Mouse (Mus musculus): ENCODE measurements around the gene Serpine1. TPM values are rescaled to one million over a fixed set of nuclear protein-coding genes. Genes with fewer than 3 reads are reported as not detected.

Gene Serpine1
- polyA plus RNA-seq, 1 experiment from 2014 or later, result 0.34 TPM

DNA sequence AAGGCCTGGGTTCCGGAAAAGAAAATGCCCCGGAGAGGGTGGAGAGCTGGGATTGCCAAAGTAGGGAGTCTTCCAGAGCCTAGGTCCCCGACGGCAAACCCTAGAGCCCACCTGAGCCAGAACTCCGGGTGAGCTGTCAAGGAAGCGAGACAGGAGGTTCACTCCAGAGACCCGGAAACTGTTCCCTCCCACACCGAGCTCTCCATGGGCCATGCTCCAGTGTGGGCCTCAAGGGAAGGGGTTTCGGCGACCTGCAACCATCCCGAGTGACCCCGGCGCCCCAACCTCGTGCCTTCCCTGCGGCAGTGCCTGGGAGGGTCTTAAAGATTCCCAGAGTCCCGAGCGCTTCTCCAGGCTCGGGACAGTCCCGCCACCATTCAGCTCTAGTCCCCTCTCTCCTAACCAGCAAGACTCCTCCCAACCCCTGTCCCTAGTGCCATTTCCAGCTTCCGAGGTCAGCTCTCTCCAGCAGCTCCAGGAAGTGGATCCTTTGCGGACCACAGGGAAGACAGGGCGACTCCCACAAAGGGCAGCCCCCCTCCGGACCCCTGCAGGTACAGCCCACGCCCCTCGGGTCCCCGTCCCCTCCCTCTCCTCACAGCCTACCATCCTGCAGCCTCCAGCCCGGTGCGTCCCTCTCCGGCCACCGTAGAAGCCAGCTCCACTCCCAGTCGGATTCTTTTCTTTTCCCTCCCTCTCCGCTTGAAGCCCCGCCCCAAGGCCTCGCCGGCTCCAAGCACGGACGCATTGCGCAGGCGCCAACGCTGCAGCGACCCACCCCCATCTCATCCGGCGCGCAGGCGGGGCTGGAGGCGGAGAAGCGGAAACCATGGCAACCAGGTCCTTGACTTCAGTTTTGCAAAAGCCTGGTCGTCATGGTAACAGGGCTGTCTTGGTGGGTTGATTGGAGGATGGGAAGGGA is 26.4 kb downstream of the Serpine1 start, which contains the start of gene Ap1s1:
TSS of gene Ap1s1 (minus strand) at position 734 of the 922 bp plus-strand sequence.
- WGBS, result under 1% methylated on average over 48 of the region's 48 CpGs
- Histone ChIP-seq H3K9ac (peak within 1 kb of the TSS; percentile 80), H3K36me3 (replicated peaks) (peaks cover 10% of the 10 kb centered on the region), H3K9me3 (no peaks in the 10 kb centered on the region), H3K4me3 (peak within 1 kb of the TSS; percentile 79), H3K27me3 (replicated peaks) (no peaks in the 10 kb centered on the region), H3K4me2 (peak within 1 kb of the TSS; percentile 83), H3K27ac (peak within 1 kb of the TSS; percentile 85), H3K4me1 (peaks cover 20% of the 10 kb centered on the region)
- ATAC-seq (replicated peaks), result peak; percentile 93

DNA sequence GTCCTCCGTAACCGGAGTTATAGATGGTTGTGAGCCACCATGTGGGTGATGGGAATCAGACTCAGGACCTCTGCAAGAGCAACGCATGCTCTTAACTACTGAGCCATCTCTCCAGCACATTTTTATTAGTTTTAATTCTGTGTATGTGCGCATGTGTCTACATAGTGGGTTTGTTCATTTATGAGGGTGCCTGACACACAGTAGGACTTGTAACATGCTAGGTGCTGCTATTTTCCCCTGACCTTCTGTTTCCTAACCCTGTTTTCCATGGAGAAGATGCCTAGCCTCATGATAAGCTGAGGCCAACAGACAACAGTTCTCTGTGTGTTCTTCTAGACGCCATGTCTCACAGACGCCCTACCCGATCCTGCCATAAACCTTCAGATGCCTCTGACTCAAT is 28.1 kb downstream of the Serpine1 start:
- no peaks in the 10 kb centered on the region for H3K27me3 ChIP-seq (replicated peaks)
- peaks cover 22% of the 10 kb centered on the region for H3K36me3 ChIP-seq (replicated peaks)
- no peak overlapping the region for H3K4me2 ChIP-seq
- H3K9me3 ChIP-seq, result no peaks in the 10 kb centered on the region
- WGBS, result 95% methylated on average over 7 of the region's 7 CpGs
- H3K27ac ChIP-seq, result no peak overlapping the region
- H3K4me1 ChIP-seq, result peaks cover 20% of the 10 kb centered on the region
- no peak overlapping the region for H3K9ac ChIP-seq
- H3K4me3 ChIP-seq, result no peak overlapping the region
- no peak for ATAC-seq (replicated peaks)

DNA sequence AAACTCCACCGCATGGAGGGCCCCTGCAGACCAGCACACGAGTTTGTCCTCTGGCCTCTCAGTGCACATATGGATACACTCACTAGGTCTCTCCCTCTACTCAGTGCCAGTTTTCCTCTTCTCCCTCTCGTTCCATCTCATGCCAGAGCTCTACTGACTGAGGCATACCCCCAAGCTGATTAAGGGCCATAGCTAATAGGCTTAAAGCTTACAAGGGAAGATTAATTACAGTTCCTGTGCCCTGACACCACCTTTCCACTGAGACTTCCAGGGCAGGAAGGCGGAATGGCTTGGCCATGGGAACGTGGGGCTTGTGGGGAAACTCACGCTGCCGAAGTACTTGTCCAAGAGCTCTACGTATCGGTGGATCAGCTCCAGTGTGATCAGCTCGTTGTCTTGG is 30.6 kb downstream of the Serpine1 start:
- Histone ChIP-seq H3K4me2 (no peak overlapping the region), H3K4me1 (peaks cover 13% of the 10 kb centered on the region), H3K27ac (no peak overlapping the region), H3K9me3 (no peaks in the 10 kb centered on the region), H3K9ac (no peak overlapping the region), H3K4me3 (no peak overlapping the region), H3K27me3 (replicated peaks) (no peaks in the 10 kb centered on the region), H3K36me3 (replicated peaks) (peaks cover 33% of the 10 kb centered on the region)
- no peak for ATAC-seq (replicated peaks)
- 79% methylated on average over 10 of the region's 10 CpGs for whole genome bisulfite sequencing

DNA sequence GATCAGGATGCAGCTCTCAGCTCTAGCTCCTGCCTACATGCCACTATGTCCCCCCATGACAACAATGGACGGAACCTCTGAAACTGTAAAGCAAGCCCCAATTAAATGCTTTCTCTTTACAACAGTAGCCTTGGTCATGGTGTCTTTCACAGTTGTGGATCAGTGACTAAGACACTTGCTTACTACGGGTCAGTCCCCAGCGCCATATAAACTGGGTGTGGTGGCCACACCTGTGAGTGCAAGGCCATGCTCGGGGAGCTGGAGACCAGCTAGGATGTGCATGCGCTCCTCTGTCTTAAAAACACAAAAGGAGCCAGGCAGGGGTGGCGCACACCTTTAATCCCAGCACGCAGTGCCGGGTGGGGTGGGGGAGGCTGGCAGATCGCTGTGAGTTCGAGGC is 32.6 kb downstream of the Serpine1 start:
- H3K27me3 ChIP-seq (replicated peaks), result no peaks in the 10 kb centered on the region
- no peak overlapping the region for H3K4me2 ChIP-seq
- H3K36me3 ChIP-seq (replicated peaks), result peaks cover 35% of the 10 kb centered on the region
- H3K4me3 ChIP-seq, result no peak overlapping the region
- 95% methylated on average over 10 of the region's 10 CpGs for WGBS
- no peak overlapping the region for H3K27ac ChIP-seq
- H3K4me1 ChIP-seq, result no peaks in the 10 kb centered on the region; the same call in 1 of the 2 replicates
- H3K9me3 ChIP-seq, result no peaks in the 10 kb centered on the region
- ATAC-seq (replicated peaks), result no peak
- no peak overlapping the region for H3K9ac ChIP-seq

DNA sequence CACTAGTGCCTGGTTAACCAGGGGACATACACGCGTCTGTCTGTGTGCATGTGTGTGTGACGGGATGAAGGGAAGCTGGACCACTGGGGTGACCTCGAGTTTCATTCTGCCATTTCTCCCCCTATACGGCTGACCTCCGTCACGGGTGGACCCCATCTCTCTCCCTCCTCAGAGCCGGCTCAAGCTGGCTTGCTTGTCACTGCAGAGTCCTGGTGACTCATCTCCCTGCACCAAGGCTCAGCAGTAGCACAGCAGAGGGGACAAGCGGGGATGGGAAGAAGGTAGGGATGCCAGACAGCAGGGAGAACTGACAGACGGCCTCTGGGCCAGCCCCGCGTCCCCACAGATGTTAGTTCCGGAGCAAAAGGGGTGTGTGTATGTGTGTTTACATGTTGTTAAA is 35.9 kb downstream of the Serpine1 start:
- Histone ChIP-seq H3K9me3 (no peaks in the 10 kb centered on the region), H3K36me3 (replicated peaks) (peaks cover 26% of the 10 kb centered on the region; the same call in 1 of the 2 replicates), H3K27me3 (replicated peaks) (peaks cover 5% of the 10 kb centered on the region; the same call in 1 of the 2 replicates), H3K9ac (no peak overlapping the region), H3K4me3 (no peak overlapping the region), H3K27ac (no peak overlapping the region), H3K4me2 (no peak overlapping the region), H3K4me1 (peaks cover 14% of the 10 kb centered on the region)
- 87% methylated on average over 13 of the region's 13 CpGs for WGBS
- no peak for ATAC-seq (replicated peaks)

DNA sequence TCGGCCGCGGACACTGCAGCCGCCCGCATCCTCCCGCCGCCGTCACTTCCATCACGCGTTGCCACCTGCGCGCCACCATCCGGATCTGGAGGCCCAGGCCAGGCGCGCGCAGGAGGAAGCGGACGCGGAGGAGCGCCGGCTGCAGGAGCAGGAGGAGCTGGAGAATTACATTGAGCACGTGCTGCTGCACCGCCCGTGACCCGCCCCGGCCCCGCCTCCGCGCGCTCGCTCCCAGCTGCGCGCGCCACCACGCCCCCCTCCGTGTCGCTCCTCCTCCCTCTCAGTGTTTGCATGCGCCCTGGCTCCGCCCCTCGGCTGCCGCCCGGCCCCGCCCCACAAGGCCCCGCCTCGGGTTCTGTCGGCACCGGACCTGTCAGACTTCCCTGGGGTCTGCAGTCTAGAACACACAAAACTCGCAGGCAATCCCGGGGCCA is 39.4 kb downstream of the Serpine1 start:
- peaks cover 10% of the 10 kb centered on the region; the same call in 1 of the 2 replicates for H3K36me3 ChIP-seq (replicated peaks)
- peak overlapping the region; percentile 57 for H3K4me3 ChIP-seq
- H3K4me2 ChIP-seq, result peak overlapping the region; percentile 92
- no peaks in the 10 kb centered on the region for H3K9me3 ChIP-seq
- under 1% methylated on average over 46 of the region's 49 CpGs for WGBS
- H3K9ac ChIP-seq, result peak overlapping the region; percentile 51
- peaks cover 39% of the 10 kb centered on the region for H3K4me1 ChIP-seq
- H3K27ac ChIP-seq, result peak overlapping the region; percentile 51
- peaks cover 28% of the 10 kb centered on the region for H3K27me3 ChIP-seq (replicated peaks)
- peak; percentile 59 for ATAC-seq (replicated peaks)

DNA sequence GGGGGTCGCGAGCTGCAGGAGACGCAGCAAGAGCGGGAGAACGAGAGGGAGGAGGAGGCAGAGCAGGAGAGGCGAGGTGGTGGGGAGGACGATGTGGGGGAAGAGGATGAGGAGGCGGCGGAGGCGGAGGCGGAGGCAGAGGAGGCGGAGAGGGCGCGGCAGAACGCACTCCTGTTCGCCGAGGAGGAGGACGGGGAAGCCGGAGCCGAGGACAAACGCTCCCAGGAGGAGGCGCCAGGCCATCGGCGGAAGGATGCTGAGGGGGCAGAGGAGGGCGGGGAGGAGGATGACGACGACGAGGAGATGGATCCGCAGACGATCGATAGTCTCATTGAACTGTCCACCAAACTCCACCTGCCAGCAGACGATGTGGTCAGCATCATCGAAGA is 40.0 kb downstream of the Serpine1 start:
- Histone ChIP-seq H3K9me3 (no peaks in the 10 kb centered on the region), H3K9ac (peak overlapping the region; percentile 51), H3K4me1 (peaks cover 39% of the 10 kb centered on the region), H3K36me3 (replicated peaks) (peaks cover 8% of the 10 kb centered on the region; the same call in 1 of the 2 replicates), H3K4me3 (peak overlapping the region; percentile 57), H3K27me3 (replicated peaks) (peaks cover 31% of the 10 kb centered on the region), H3K27ac (peak overlapping the region; percentile 51; the same call in 1 of the 2 replicates), H3K4me2 (peak overlapping the region; percentile 92)
- ATAC-seq (replicated peaks), result peak; percentile 7; the same call in 1 of the 2 replicates
- under 1% methylated on average over 33 of the region's 33 CpGs for WGBS

DNA sequence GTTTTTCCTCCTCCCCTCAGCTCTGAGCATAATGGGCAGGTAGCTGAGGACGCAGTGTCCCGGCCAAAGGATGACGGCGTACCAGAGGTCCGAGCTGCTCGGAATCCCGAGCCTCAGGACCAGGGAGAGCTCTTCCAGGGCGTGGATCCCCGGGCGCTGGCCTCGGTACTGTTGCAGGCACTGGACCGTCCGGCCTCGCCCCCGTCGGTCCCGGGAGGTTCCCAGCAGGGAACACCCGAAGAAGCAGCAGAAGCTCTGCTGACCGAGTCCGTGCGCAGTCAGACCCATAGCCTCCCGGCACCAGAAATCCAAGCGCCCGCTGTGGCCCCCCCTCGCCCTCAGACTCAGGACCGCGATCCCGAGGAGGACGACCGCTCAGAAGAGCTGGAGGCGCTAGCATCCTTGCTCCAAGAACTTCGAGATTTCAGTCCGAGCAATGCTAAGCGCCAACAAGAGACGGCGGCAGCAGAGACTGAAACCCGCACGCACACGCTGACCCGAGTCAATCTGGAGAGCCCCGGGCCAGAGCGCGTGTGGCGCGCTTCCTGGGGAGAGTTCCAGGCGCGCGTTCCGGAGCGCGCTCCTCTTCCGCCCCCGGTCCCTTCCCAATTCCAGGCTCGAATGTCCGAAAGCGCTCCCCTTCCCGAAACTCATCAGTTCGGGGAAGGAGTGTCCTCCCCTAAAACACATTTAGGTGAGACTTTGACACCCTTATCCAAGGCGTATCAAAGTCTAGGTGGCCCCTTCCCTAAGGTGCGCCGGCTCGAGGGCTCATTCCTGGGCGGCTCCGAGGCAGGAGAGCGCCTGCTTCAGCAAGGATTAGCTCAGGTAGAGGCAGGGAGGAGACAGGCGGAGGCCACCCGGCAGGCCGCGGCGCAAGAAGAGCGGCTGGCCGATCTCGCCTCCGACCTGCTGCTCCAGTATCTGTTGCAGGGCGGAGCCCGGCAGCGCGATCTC is 40.7 kb downstream of the Serpine1 start:
- no peak for ATAC-seq (replicated peaks)
- Histone ChIP-seq H3K27ac (0 out of 2 replicates have a peak overlapping the region, but pooled peaks have one; percentile 51), H3K36me3 (replicated peaks) (peaks cover 2% of the 10 kb centered on the region; the same call in 1 of the 2 replicates), H3K4me1 (peaks cover 39% of the 10 kb centered on the region), H3K9me3 (no peaks in the 10 kb centered on the region), H3K4me3 (peak overlapping the region; percentile 57), H3K9ac (peak overlapping the region; percentile 51), H3K27me3 (replicated peaks) (peaks cover 38% of the 10 kb centered on the region), H3K4me2 (peak overlapping the region; percentile 92)
- under 1% methylated on average over 78 of the region's 78 CpGs for WGBS

DNA sequence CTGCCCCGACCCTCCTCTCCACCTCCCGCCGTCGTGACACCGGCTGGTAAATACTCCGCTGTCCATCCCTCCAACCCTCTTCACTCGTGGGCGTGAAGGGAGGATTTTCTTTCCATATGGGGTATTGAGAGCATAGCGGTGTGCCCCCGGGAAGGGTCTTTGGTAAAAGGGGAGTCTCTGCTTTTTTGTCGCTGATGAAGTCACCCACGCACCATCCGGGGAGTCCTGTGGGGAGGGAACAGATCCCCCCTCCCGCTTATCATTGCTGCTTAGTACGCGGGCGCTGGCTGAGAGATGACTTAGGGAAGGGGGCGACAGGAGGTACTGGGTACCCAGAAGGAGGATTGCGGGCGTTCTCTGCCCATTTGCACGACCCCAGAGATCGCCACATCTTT is 41.7 kb downstream of the Serpine1 start:
- peaks cover 48% of the 10 kb centered on the region for H3K27me3 ChIP-seq (replicated peaks)
- H3K4me2 ChIP-seq, result peak overlapping the region; percentile 92
- H3K9me3 ChIP-seq, result no peaks in the 10 kb centered on the region
- peak overlapping the region; percentile 51 for H3K9ac ChIP-seq
- no peak overlapping the region for H3K27ac ChIP-seq
- peaks cover 42% of the 10 kb centered on the region for H3K4me1 ChIP-seq
- WGBS, result 8% methylated on average over 22 of the region's 22 CpGs
- H3K4me3 ChIP-seq, result peak overlapping the region; percentile 57
- no peaks in the 10 kb centered on the region for H3K36me3 ChIP-seq (replicated peaks)
- 0 out of 2 replicates have a peak, but pooled peaks have one; percentile 0 for ATAC-seq (replicated peaks)

DNA sequence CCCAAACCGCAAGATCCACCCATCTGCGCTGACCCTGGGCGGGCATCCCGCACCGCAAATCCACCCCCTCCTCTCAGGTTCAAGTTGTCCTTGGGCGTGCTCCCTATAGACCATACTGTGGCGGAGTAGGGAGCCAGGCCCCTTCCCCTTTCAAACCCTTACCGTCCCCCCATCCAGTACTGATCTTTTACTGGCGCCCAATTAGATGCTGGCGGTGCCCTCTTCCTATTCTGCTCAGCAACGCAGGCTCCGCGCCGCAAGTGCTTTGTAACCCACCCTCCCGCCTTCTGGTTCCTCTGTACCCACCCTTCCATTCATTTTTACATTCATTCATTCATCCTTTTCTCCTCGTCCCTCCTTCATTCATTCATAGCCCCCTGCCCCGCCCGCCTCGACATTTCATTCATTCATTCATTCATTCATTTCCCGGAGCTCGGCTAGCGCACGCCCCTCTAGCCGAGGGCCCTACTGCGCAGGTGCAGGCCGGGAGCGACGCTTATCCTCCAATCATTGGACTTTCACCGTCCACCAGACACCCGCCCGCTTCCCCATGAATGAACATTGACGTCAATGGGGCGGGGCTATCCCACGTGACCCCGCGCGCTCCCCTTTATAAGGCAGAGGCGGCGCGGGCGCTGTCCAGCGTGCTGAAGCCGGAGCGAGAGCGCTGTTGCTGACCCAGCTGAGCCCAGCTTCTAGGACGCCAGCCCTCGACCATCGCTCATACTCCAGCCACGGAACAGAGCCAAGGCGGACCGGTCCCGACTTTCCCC is 42.2 kb downstream of the Serpine1 start:
- Histone ChIP-seq H3K4me1 (peaks cover 48% of the 10 kb centered on the region), H3K4me2 (peak overlapping the region; percentile 92), H3K36me3 (replicated peaks) (no peaks in the 10 kb centered on the region), H3K9ac (peak overlapping the region; percentile 51), H3K27me3 (replicated peaks) (peaks cover 51% of the 10 kb centered on the region), H3K4me3 (peak overlapping the region; percentile 57), H3K9me3 (no peaks in the 10 kb centered on the region), H3K27ac (peak overlapping the region; percentile 62)
- peak; percentile 78 for ATAC-seq (replicated peaks)
- WGBS, result under 1% methylated on average over 52 of the region's 52 CpGs

DNA sequence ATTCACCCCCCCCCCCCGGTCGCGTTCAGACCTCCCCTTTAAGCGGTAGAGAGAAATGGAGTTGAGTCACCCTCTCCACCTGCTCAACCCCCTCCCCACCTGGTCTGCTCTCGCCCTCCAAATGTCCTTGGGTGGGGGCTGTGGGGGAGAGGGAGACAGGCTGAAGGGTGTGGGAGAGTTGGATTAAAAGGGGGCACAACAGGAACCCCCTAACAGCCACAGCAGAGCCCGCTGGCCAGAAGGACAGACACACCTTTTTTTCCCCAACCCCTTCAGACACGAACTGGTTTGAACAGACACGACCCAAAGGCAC is 42.8 kb downstream of the Serpine1 start:
- H3K9me3 ChIP-seq, result no peaks in the 10 kb centered on the region
- peak overlapping the region; percentile 92 for H3K4me2 ChIP-seq
- H3K4me3 ChIP-seq, result peak overlapping the region; percentile 57
- 1% methylated on average over 7 of the region's 8 CpGs for WGBS
- H3K27me3 ChIP-seq (replicated peaks), result peaks cover 57% of the 10 kb centered on the region
- H3K36me3 ChIP-seq (replicated peaks), result no peaks in the 10 kb centered on the region
- H3K9ac ChIP-seq, result peak overlapping the region; percentile 36
- peaks cover 51% of the 10 kb centered on the region for H3K4me1 ChIP-seq
- H3K27ac ChIP-seq, result peak overlapping the region; percentile 62
- ATAC-seq (replicated peaks), result peak; percentile 7
